Mouse (Mus musculus): Measurements from ENCODE around the gene Pifo. TPM values are rescaled to one million over a fixed set of nuclear protein-coding genes. Genes with fewer than 3 reads are reported as not detected.

The Pifo gene
- polyA plus RNA-seq (2017; shearing (Covaris generic)), result 1 to 10 TPM in 1 of 2 experiments, under 1 TPM in 1; 0.73 to 1.0 TPM

GRCm38 (mm10) chr3:106014546-106014945 lies at the start of gene Pifo:
Gene Pifo, minus strand, starts transcription at chr3:106014646.

DNA sequence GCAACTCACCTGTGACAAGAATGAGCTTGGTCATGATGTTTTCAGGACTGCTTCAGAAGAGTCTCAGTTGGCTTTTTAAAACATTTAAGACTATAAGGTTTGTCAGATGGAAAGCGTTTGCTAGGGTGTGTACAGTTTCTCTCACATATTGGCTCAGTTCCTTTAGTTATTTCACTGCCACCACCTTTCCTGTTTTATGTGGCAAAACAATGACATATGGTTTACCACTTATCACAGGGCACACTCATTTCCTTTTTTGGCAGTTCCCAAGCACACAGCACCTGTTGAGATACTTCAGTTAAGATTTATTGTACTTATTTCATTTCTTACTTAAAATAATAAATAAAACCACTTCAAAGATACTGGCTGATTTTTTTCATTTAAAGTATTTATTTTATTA lies 18.3 kb upstream of the Pifo start, which contains the start of gene Chil5:
Gene Chil5 (minus strand): TSS at position 34 of the 400 bp plus-strand sequence.

DNA sequence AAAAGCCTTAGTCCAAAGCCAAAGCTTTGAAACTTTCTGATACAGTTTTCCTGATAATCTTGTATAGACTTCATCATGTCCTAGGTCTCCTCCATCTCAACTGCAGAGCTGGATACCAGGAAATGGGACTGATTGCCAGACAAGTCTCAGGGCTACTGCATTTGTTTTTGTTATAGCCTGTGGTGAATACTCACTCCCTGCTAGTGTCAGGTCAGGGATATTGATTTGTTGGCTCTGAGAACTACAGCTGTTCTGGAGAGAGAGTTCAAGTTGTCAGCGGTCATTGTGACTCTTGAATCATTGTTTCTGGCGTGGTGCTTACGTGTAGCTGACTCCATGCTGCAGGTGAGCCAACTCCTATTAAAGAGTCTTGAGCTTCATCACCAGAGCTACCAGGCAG lies 41.0 kb downstream of the Pifo start, which contains the start of gene Ovgp1:
Gene Ovgp1 (plus strand): TSS at position 301 of the 400 bp plus-strand sequence.

GRCm38 (mm10) chr3:105959999-105960398 lies 54.4 kb downstream of the Pifo start, which contains the start of gene Atp5f1:
Gene Atp5f1, minus strand, starts transcription at chr3:105960099.

GRCm38 (mm10) chr3:105958974-105959580 lies 55.4 kb downstream of the Pifo start, which contains the start of gene Wdr77:
Gene Wdr77, plus strand, starts transcription at chr3:105959369.

Other genes with a start within 250 kb of the Pifo start
- gene Rap1a, start 213.3 kb downstream of the Pifo start, polyA plus RNA-seq (2017; shearing (Covaris generic)), result 100 to 1,000 TPM; 298 to 399 TPM
- under 1 TPM; 0.08 to 0.64 TPM for gene Adora3, start 143.8 kb downstream of the Pifo start, polyA plus RNA-seq (2017; shearing (Covaris generic))
- gene Tmigd3, start 143.7 kb downstream of the Pifo start, polyA plus RNA-seq (2017; shearing (Covaris generic)), result under 1 TPM in 1 of 2 experiments, not detected in 1; 0.20 TPM
- gene I830077J02Rik, start 82.0 kb downstream of the Pifo start, polyA plus RNA-seq (2017; shearing (Covaris generic)), result under 1 TPM; 0.58 to 0.70 TPM
- 10 to 100 TPM; 55.2 to 92.8 TPM for gene Wdr77, start 55.3 kb downstream of the Pifo start, polyA plus RNA-seq (2017; shearing (Covaris generic))
- gene Atp5f1, start 54.5 kb downstream of the Pifo start, polyA plus RNA-seq (2017; shearing (Covaris generic)), result 100 to 1,000 TPM; 392 to 441 TPM
- gene Ovgp1, start 40.9 kb downstream of the Pifo start, polyA plus RNA-seq (2017; shearing (Covaris generic)), result 1 to 10 TPM; 2.0 to 5.6 TPM
- gene Chil5, start 18.2 kb upstream of the Pifo start, polyA plus RNA-seq (2017; shearing (Covaris generic)), result 10 to 100 TPM in 1 of 2 experiments, 1 to 10 TPM in 1; 1.3 to 16.9 TPM
- under 1 TPM in 1 of 2 experiments, not detected in 1; 0.12 TPM for gene Chia1, start 98.6 kb upstream of the Pifo start, polyA plus RNA-seq (2017; shearing (Covaris generic))
- 1 to 10 TPM in 1 of 2 experiments, not detected in 1; 9.2 TPM for gene Chil3, start 152.9 kb upstream of the Pifo start, polyA plus RNA-seq (2017; shearing (Covaris generic))
- under 1 TPM in 1 of 2 experiments, not detected in 1; 0.27 TPM for gene Chil4, start 204.9 kb upstream of the Pifo start, polyA plus RNA-seq (2017; shearing (Covaris generic))